ENCODE assay signal across 19 mouse cellular contexts in genomic region chr14:33812772-33813171, GRCm38 (mm10).
DNase-seq lines count a peak whose midpoint lies in the region; ATAC-seq and TF ChIP-seq lines count a peak whose summit lies in the region.
"Had no signal": no experiment of that assay in that cellular context is flagged by ENCODE, and none has a peak within 500 bp of the region (broad histone marks: within the 10 kb centered on the region; RNA-seq: fewer than 3 reads in every experiment).

No protein-coding gene starts in this region.

- H3K4me2 ChIP-seq in lung, embryonic 14.5 days = no peak overlapping the region
- H3K4me2 ChIP-seq in lung, embryonic 16.5 days (ENCODE audit: low read depth, low read length) = no peak overlapping the region
- H3K4me2 ChIP-seq: embryonic facial prominence, embryonic 13.5 days; embryonic facial prominence, embryonic 15.5 days; forebrain, embryonic 12.5 days had no signal

- H3K27me3 ChIP-seq in lung, embryonic 14.5 days (ENCODE audit: insufficient read depth, low read length) = no peaks in the 10 kb centered on the region
- H3K27me3 ChIP-seq in lung, embryonic 16.5 days (ENCODE audit: control insufficient read depth, insufficient read depth, low read depth, low read length) = no peaks in the 10 kb centered on the region; the same call in 1 of the 2 replicates
- H3K27me3 ChIP-seq: embryonic facial prominence, embryonic 13.5 days; embryonic facial prominence, embryonic 15.5 days; forebrain, embryonic 12.5 days had no signal

- no peak overlapping the region for H3K9ac ChIP-seq in lung, embryonic 14.5 days
- H3K9ac ChIP-seq in lung, embryonic 16.5 days (ENCODE audit: low read length) = no peak overlapping the region
- H3K9ac ChIP-seq: embryonic facial prominence, embryonic 13.5 days; embryonic facial prominence, embryonic 15.5 days; forebrain, embryonic 12.5 days had no signal

- no peak overlapping the region for H3K27ac ChIP-seq in lung, embryonic 14.5 days (ENCODE audit: low read depth)
- H3K27ac ChIP-seq in lung, embryonic 16.5 days (ENCODE audit: low read length) = no peak overlapping the region
- H3K27ac ChIP-seq: embryonic facial prominence, embryonic 13.5 days; embryonic facial prominence, embryonic 15.5 days; forebrain, embryonic 10.5 days; forebrain, embryonic 12.5 days had no signal

- no peak overlapping the region for H3K4me3 ChIP-seq in lung, embryonic 14.5 days (ENCODE audit: low read depth, low read length)
- no peak overlapping the region for H3K4me3 ChIP-seq in lung, embryonic 16.5 days (ENCODE audit: low read length)
- H3K4me3 ChIP-seq: embryonic facial prominence, embryonic 13.5 days; embryonic facial prominence, embryonic 15.5 days; erythroblast, embryonic 14.5 days; forebrain, embryonic 10.5 days; forebrain, embryonic 12.5 days had no signal

- WGBS in lung, embryonic 14.5 days = 51% methylated on average over 4 of the region's 4 CpGs
- 34% methylated on average over 4 of the region's 4 CpGs for WGBS in lung, embryonic 16.5 days

- no peaks in the 10 kb centered on the region for H3K9me3 ChIP-seq in lung, embryonic 14.5 days (ENCODE audit: low read depth, low read length)
- H3K9me3 ChIP-seq in lung, embryonic 16.5 days (ENCODE audit: control insufficient read depth, low read length) = no peaks in the 10 kb centered on the region
- H3K9me3 ChIP-seq: embryonic facial prominence, embryonic 13.5 days; embryonic facial prominence, embryonic 15.5 days; forebrain, embryonic 10.5 days; forebrain, embryonic 12.5 days had no signal

- DNase-seq in lung, embryonic 14.5 days = peak; percentile 65
- no peak for DNase-seq in lung, postnatal 10 days
- DNase-seq in lung, postnatal 4 days = no peak
- DNase-seq: adrenal gland, adult 2 months; adrenal gland, postnatal 10 days; adrenal gland, postnatal 25 days; cerebellum, adult 11 months; cerebellum, adult 18-20 months; cerebellum, adult 8-10 months; cerebellum, adult 9-11 months; cerebellum, postnatal 36 days; embryo, embryonic 11 days had no signal

- ATAC-seq in lung, embryonic 14.5 days (ENCODE audit: insufficient read depth) = no peak
- peak; percentile 31; the same call in 1 of the 2 replicates for ATAC-seq in lung, embryonic 16.5 days (ENCODE audit: low read depth)
- ATAC-seq: forebrain, embryonic 14.5 days had no signal

- no peaks in the 10 kb centered on the region for H3K36me3 ChIP-seq in lung, embryonic 14.5 days (ENCODE audit: insufficient read depth)
- H3K36me3 ChIP-seq in lung, embryonic 16.5 days (ENCODE audit: control insufficient read depth, insufficient read depth, low read length) = no peaks in the 10 kb centered on the region
- H3K36me3 ChIP-seq: embryonic facial prominence, embryonic 13.5 days; embryonic facial prominence, embryonic 15.5 days; forebrain, embryonic 10.5 days; forebrain, embryonic 12.5 days had no signal

- no peak for TF ChIP-seq CTCF in lung, embryonic 14.5 days (IDR thresholded peaks at IDR 0.05; ENCODE audit: low read depth)

- H3K4me1 ChIP-seq in lung, embryonic 14.5 days (ENCODE audit: insufficient read depth) = peaks cover 30% of the 10 kb centered on the region
- H3K4me1 ChIP-seq in lung, embryonic 16.5 days (replicated peaks; ENCODE audit: control insufficient read depth, insufficient read depth, low read length) = peaks cover 26% of the 10 kb centered on the region
- H3K4me1 ChIP-seq: forebrain, embryonic 12.5 days had no signal
